Mouse (Mus musculus): ENCODE data around the gene Litaf. TPM values are rescaled to one million over a fixed set of nuclear protein-coding genes. Genes with fewer than 3 reads are reported as not detected.

The Litaf gene
- polyA plus RNA-seq, 1 experiment from 2014 or later = 94.2 TPM

- Histone ChIP-seq H3K4me1 (ENCODE audit: control insufficient read depth, insufficient read depth, low read length) (no peaks in the 10 kb centered on the region), H3K9ac (ENCODE audit: low read length) (no peak overlapping the region), H3K4me3 (replicated peaks; ENCODE audit: low read length) (no peak overlapping the region), H3K9me3 (replicated peaks; ENCODE audit: control insufficient read depth, low read length) (no peaks in the 10 kb centered on the region), H3K27me3 (ENCODE audit: control insufficient read depth, insufficient read depth, low read length) (no peaks in the 10 kb centered on the region), H3K4me2 (ENCODE audit: low read depth, low read length) (no peak overlapping the region), H3K36me3 (ENCODE audit: control insufficient read depth, insufficient read depth, low read length) (no peaks in the 10 kb centered on the region), H3K27ac (ENCODE audit: low read length) (no peak overlapping the region)
- WGBS = 70% methylated on average over 4 of the region's 4 CpGs
- no peak for ATAC-seq (ENCODE audit: insufficient read depth, low FRiP score)
Measured at GRCm38 (mm10) chr16:10939932-10940331, 126.0 kb downstream of the Litaf start.

GRCm38 (mm10) chr16:10937497-10937896 is 128.5 kb downstream of the Litaf start:
- Histone ChIP-seq H3K27me3 (ENCODE audit: control insufficient read depth, insufficient read depth, low read length) (no peaks in the 10 kb centered on the region), H3K4me1 (ENCODE audit: control insufficient read depth, insufficient read depth, low read length) (no peaks in the 10 kb centered on the region), H3K36me3 (ENCODE audit: control insufficient read depth, insufficient read depth, low read length) (no peaks in the 10 kb centered on the region), H3K27ac (ENCODE audit: low read length) (no peak overlapping the region), H3K9me3 (replicated peaks; ENCODE audit: control insufficient read depth, low read length) (no peaks in the 10 kb centered on the region), H3K9ac (ENCODE audit: low read length) (no peak overlapping the region), H3K4me3 (replicated peaks; ENCODE audit: low read length) (no peak overlapping the region), H3K4me2 (ENCODE audit: low read depth, low read length) (no peak overlapping the region)
- WGBS = 70% methylated on average over 11 of the region's 11 CpGs
- no peak for ATAC-seq (ENCODE audit: insufficient read depth, low FRiP score)

- H3K9ac ChIP-seq (ENCODE audit: low read length) = no peak overlapping the region
- H3K4me2 ChIP-seq (ENCODE audit: low read depth, low read length) = no peak overlapping the region
- H3K36me3 ChIP-seq (ENCODE audit: control insufficient read depth, insufficient read depth, low read length) = no peaks in the 10 kb centered on the region
- H3K27ac ChIP-seq (ENCODE audit: low read length) = no peak overlapping the region
- H3K9me3 ChIP-seq (replicated peaks; ENCODE audit: control insufficient read depth, low read length) = no peaks in the 10 kb centered on the region
- H3K4me3 ChIP-seq (replicated peaks; ENCODE audit: low read length) = no peak overlapping the region
- ATAC-seq (ENCODE audit: insufficient read depth, low FRiP score) = no peak
- no peaks in the 10 kb centered on the region for H3K4me1 ChIP-seq (ENCODE audit: control insufficient read depth, insufficient read depth, low read length)
- no peaks in the 10 kb centered on the region for H3K27me3 ChIP-seq (ENCODE audit: control insufficient read depth, insufficient read depth, low read length)
- WGBS = 57% methylated on average over 5 of the region's 5 CpGs
Measured at GRCm38 (mm10) chr16:10936700-10937319, 129.1 kb downstream of the Litaf start.

- no peak for ATAC-seq (ENCODE audit: insufficient read depth, low FRiP score)
- WGBS = 100% methylated on average over 1 of the region's 1 CpGs
Measured at GRCm38 (mm10) chr16:10934047-10934446, 131.9 kb downstream of the Litaf start.

GRCm38 (mm10) chr16:10933372-10933771 is 132.6 kb downstream of the Litaf start:
- H3K36me3 ChIP-seq (ENCODE audit: control insufficient read depth, insufficient read depth, low read length) = no peaks in the 10 kb centered on the region
- H3K27me3 ChIP-seq (ENCODE audit: control insufficient read depth, insufficient read depth, low read length) = no peaks in the 10 kb centered on the region
- no peak overlapping the region for H3K9ac ChIP-seq (ENCODE audit: low read length)
- no peak overlapping the region for H3K4me2 ChIP-seq (ENCODE audit: low read depth, low read length)
- no peaks in the 10 kb centered on the region for H3K9me3 ChIP-seq (replicated peaks; ENCODE audit: control insufficient read depth, low read length)
- no peak overlapping the region for H3K27ac ChIP-seq (ENCODE audit: low read length)
- ATAC-seq (ENCODE audit: insufficient read depth, low FRiP score) = no peak
- no peak overlapping the region for H3K4me3 ChIP-seq (replicated peaks; ENCODE audit: low read length)
- no peaks in the 10 kb centered on the region for H3K4me1 ChIP-seq (ENCODE audit: control insufficient read depth, insufficient read depth, low read length)
- 66% methylated on average over 3 of the region's 3 CpGs for WGBS

More at GRCm38 (mm10) chr16:10934047-10934446, 131.9 kb downstream of the Litaf start:
- Histone ChIP-seq H3K4me1 (ENCODE audit: control insufficient read depth, insufficient read depth, low read length) (no peaks in the 10 kb centered on the region), H3K4me2 (ENCODE audit: low read depth, low read length) (no peak overlapping the region), H3K27ac (ENCODE audit: low read length) (no peak overlapping the region), H3K36me3 (ENCODE audit: control insufficient read depth, insufficient read depth, low read length) (no peaks in the 10 kb centered on the region), H3K27me3 (ENCODE audit: control insufficient read depth, insufficient read depth, low read length) (no peaks in the 10 kb centered on the region), H3K9ac (ENCODE audit: low read length) (no peak overlapping the region), H3K4me3 (replicated peaks; ENCODE audit: low read length) (no peak overlapping the region), H3K9me3 (replicated peaks; ENCODE audit: control insufficient read depth, low read length) (no peaks in the 10 kb centered on the region)

GRCm38 (mm10) chr16:10927026-10927425 is 138.9 kb downstream of the Litaf start:
- H3K27me3 ChIP-seq (ENCODE audit: control insufficient read depth, insufficient read depth, low read length) = no peaks in the 10 kb centered on the region
- no peaks in the 10 kb centered on the region for H3K4me1 ChIP-seq (ENCODE audit: control insufficient read depth, insufficient read depth, low read length)
- H3K9me3 ChIP-seq (replicated peaks; ENCODE audit: control insufficient read depth, low read length) = no peaks in the 10 kb centered on the region
- H3K4me3 ChIP-seq (replicated peaks; ENCODE audit: low read length) = no peak overlapping the region
- no peaks in the 10 kb centered on the region for H3K36me3 ChIP-seq (ENCODE audit: control insufficient read depth, insufficient read depth, low read length)
- no peak overlapping the region for H3K27ac ChIP-seq (ENCODE audit: low read length)
- no peak for ATAC-seq (ENCODE audit: insufficient read depth, low FRiP score)
- no peak overlapping the region for H3K9ac ChIP-seq (ENCODE audit: low read length)
- WGBS = 87% methylated on average over 1 of the region's 1 CpGs
- no peak overlapping the region for H3K4me2 ChIP-seq (ENCODE audit: low read depth, low read length)

- Histone ChIP-seq H3K4me3 (replicated peaks; ENCODE audit: low read length) (no peak overlapping the region), H3K9ac (ENCODE audit: low read length) (no peak overlapping the region), H3K36me3 (ENCODE audit: control insufficient read depth, insufficient read depth, low read length) (no peaks in the 10 kb centered on the region), H3K4me1 (ENCODE audit: control insufficient read depth, insufficient read depth, low read length) (no peaks in the 10 kb centered on the region), H3K4me2 (ENCODE audit: low read depth, low read length) (no peak overlapping the region), H3K27me3 (ENCODE audit: control insufficient read depth, insufficient read depth, low read length) (no peaks in the 10 kb centered on the region), H3K27ac (ENCODE audit: low read length) (no peak overlapping the region), H3K9me3 (replicated peaks; ENCODE audit: control insufficient read depth, low read length) (no peaks in the 10 kb centered on the region)
- 40% methylated on average over 7 of the region's 7 CpGs for WGBS
- ATAC-seq (ENCODE audit: insufficient read depth, low FRiP score) = no peak
Measured at GRCm38 (mm10) chr16:10925591-10926180, 140.3 kb downstream of the Litaf start.

- Histone ChIP-seq H3K27me3 (ENCODE audit: control insufficient read depth, insufficient read depth, low read length) (no peaks in the 10 kb centered on the region), H3K4me2 (ENCODE audit: low read depth, low read length) (no peak overlapping the region), H3K9ac (ENCODE audit: low read length) (no peak overlapping the region), H3K9me3 (replicated peaks; ENCODE audit: control insufficient read depth, low read length) (no peaks in the 10 kb centered on the region), H3K36me3 (ENCODE audit: control insufficient read depth, insufficient read depth, low read length) (no peaks in the 10 kb centered on the region), H3K4me3 (replicated peaks; ENCODE audit: low read length) (no peak overlapping the region), H3K4me1 (ENCODE audit: control insufficient read depth, insufficient read depth, low read length) (no peaks in the 10 kb centered on the region), H3K27ac (ENCODE audit: low read length) (no peak overlapping the region)
- WGBS = 75% methylated on average over 5 of the region's 5 CpGs
- ATAC-seq (ENCODE audit: insufficient read depth, low FRiP score) = no peak
Measured at GRCm38 (mm10) chr16:10923561-10923960, 142.4 kb downstream of the Litaf start.

GRCm38 (mm10) chr16:10919856-10920255 is 146.1 kb downstream of the Litaf start:
- ATAC-seq (ENCODE audit: insufficient read depth, low FRiP score) = peak; percentile 49; the same call in 1 of the 2 replicates
- Histone ChIP-seq H3K27me3 (ENCODE audit: control insufficient read depth, insufficient read depth, low read length) (no peaks in the 10 kb centered on the region), H3K27ac (ENCODE audit: low read length) (no peak overlapping the region), H3K4me3 (replicated peaks; ENCODE audit: low read length) (no peak overlapping the region), H3K36me3 (ENCODE audit: control insufficient read depth, insufficient read depth, low read length) (no peaks in the 10 kb centered on the region), H3K4me1 (ENCODE audit: control insufficient read depth, insufficient read depth, low read length) (no peaks in the 10 kb centered on the region), H3K4me2 (ENCODE audit: low read depth, low read length) (no peak overlapping the region), H3K9me3 (replicated peaks; ENCODE audit: control insufficient read depth, low read length) (no peaks in the 10 kb centered on the region), H3K9ac (ENCODE audit: low read length) (no peak overlapping the region)

All from stomach, embryonic 16.5 days (tissue).